Mouse (Mus musculus): ENCODE data around the gene Gm4216. TPM values are rescaled to one million over a fixed set of nuclear protein-coding genes. Genes with fewer than 3 reads are reported as not detected.
"Not testable (repeated sequence)": the region's sequence is repeated elsewhere in the genome, so short reads cannot be mapped to it uniquely, and the experiment has no call there.

Gene Gm4216
- polyA plus RNA-seq (2015; fragmentation: Nextera tagmentation; extraction: Ambion mirVana) = not detected in 2 replicates

- H3K4me3 ChIP-seq; H3K27ac ChIP-seq (replicated peaks); H3K9ac ChIP-seq (replicated peaks); H3K4me2 ChIP-seq (replicated peaks); H3K9me3 ChIP-seq; ATAC-seq (replicated peaks); H3K36me3 ChIP-seq; H3K27me3 ChIP-seq; H3K4me1 ChIP-seq: not testable (repeated sequence)
- whole genome bisulfite sequencing = no CpG with 5 or more reads among the region's 3 CpGs
Observed at GRCm38 (mm10) chr7:23019823-23020222, at the start of gene Gm4216. TSS of gene Gm4216 (minus strand) at chr7:23019923.

- not testable (repeated sequence) for H3K4me3 ChIP-seq; ATAC-seq (replicated peaks); H3K9ac ChIP-seq (replicated peaks); H3K36me3 ChIP-seq; H3K9me3 ChIP-seq; H3K27ac ChIP-seq (replicated peaks); H3K4me2 ChIP-seq (replicated peaks); H3K27me3 ChIP-seq; H3K4me1 ChIP-seq
- WGBS = no CpG with 5 or more reads among the region's 1 CpGs
Observed at GRCm38 (mm10) chr7:23067356-23067755, 47.6 kb upstream of the Gm4216 start, which contains the start of gene Gm8720. TSS of gene Gm8720 (minus strand) at chr7:23067456.

GRCm38 (mm10) chr7:23055240-23055639, 35.5 kb upstream of the Gm4216 start, which contains the start of gene Vmn1r163:
TSS of gene Vmn1r163 (plus strand) at chr7:23055540.
- WGBS = no CpG with 5 or more reads among the region's 1 CpGs
- H3K9ac ChIP-seq (replicated peaks); H3K27me3 ChIP-seq; H3K4me2 ChIP-seq (replicated peaks); H3K9me3 ChIP-seq; H3K4me3 ChIP-seq; H3K36me3 ChIP-seq; H3K4me1 ChIP-seq; H3K27ac ChIP-seq (replicated peaks); ATAC-seq (replicated peaks): not testable (repeated sequence)

GRCm38 (mm10) chr7:22984573-22984972, 35.1 kb downstream of the Gm4216 start, which contains the start of gene Gm4214:
TSS of gene Gm4214 (minus strand) at chr7:22984673.
- not testable (repeated sequence) for ATAC-seq (replicated peaks); H3K4me2 ChIP-seq (replicated peaks); H3K36me3 ChIP-seq; H3K4me1 ChIP-seq; H3K9me3 ChIP-seq; H3K27ac ChIP-seq (replicated peaks); H3K27me3 ChIP-seq; H3K4me3 ChIP-seq; H3K9ac ChIP-seq (replicated peaks)
- no CpG with 5 or more reads among the region's 5 CpGs for WGBS

Other genes with a start within 250 kb of the Gm4216 start
- gene Vmn1r158, start 229.1 kb downstream of the Gm4216 start, polyA plus RNA-seq (2015; fragmentation: Nextera tagmentation; extraction: Ambion mirVana) = not detected in 2 replicates
- not detected in 2 replicates for gene Vmn1r159, start 176.3 kb downstream of the Gm4216 start, polyA plus RNA-seq (2015; fragmentation: Nextera tagmentation; extraction: Ambion mirVana)
- not detected in 2 replicates for gene Vmn1r160, start 148.7 kb downstream of the Gm4216 start, polyA plus RNA-seq (2015; fragmentation: Nextera tagmentation; extraction: Ambion mirVana)
- gene Gm4214, start 35.2 kb downstream of the Gm4216 start, polyA plus RNA-seq (2015; fragmentation: Nextera tagmentation; extraction: Ambion mirVana) = not detected in 2 replicates
- not detected in 2 replicates for gene Vmn1r163, start 35.6 kb upstream of the Gm4216 start, polyA plus RNA-seq (2015; fragmentation: Nextera tagmentation; extraction: Ambion mirVana)
- gene Gm8720, start 47.5 kb upstream of the Gm4216 start, polyA plus RNA-seq (2015; fragmentation: Nextera tagmentation; extraction: Ambion mirVana) = not detected in 2 replicates
- not detected in 2 replicates for gene Gm10662, start 124.6 kb upstream of the Gm4216 start, polyA plus RNA-seq (2015; fragmentation: Nextera tagmentation; extraction: Ambion mirVana)
- gene Vmn1r165, start 197.4 kb upstream of the Gm4216 start, polyA plus RNA-seq (2015; fragmentation: Nextera tagmentation; extraction: Ambion mirVana) = not detected in 2 replicates
- not detected in 2 replicates for gene Vmn1r166, start 231.8 kb upstream of the Gm4216 start, polyA plus RNA-seq (2015; fragmentation: Nextera tagmentation; extraction: Ambion mirVana)